Mouse (Mus musculus): Measurements from ENCODE around the gene Pgap1. TPM values are rescaled to one million over a fixed set of nuclear protein-coding genes. Genes with fewer than 3 reads are reported as not detected.

Pgap1 gene
- 1 to 10 TPM; 4.8 to 6.8 TPM for total RNA-seq (2021)

DNA sequence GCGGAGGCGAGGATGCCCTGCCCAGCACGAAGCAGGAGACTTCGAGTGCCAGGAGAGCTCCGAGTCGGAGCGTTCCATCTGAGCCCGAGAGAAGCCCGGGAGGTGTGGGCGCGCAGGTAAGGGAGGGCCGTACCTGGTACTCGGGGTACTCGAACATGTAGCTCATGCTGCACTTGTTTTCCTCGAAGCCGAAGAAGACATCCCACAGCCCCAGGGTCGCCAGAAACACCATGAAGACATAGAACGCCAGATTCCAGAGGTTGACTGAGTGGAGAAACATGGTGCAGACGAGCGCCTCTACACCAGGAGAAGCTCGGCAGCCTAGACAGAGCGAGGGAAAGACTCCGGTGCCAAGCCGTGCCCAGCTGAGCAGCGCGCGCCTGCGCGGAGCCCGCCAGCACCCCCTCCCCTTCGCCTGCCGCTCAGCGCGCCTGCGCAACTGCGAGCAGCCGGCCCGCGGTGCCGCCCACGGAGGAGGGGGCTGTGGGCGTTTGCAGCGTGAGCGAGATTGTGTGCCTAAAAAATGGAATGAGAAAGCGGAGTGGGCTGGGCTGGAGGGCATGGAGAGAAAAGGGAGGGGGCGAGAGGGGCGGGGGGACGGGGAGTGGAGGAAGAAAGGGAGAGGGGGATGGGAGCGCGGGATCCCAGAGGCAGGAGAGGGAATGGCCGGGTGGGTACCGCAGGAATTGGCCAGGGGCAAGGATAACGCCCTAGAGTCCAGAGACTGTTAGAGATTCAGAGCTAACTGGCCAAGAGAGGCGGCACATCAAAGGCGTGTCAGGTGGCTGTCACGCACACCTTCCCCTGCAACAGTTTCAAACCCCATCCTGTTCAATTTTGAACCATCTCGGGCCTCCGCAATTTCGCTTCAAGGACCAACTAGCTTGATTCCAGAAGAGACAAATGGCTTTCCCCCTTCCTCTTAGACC, at the start of gene Pgap1:
Gene Pgap1 (minus strand): TSS at position 384 of the 929 bp plus-strand sequence.
- peak; percentile 88 to 90 for DNase-seq
- intact Hi-C loops (cut with DNase I): no loop called here

DNA sequence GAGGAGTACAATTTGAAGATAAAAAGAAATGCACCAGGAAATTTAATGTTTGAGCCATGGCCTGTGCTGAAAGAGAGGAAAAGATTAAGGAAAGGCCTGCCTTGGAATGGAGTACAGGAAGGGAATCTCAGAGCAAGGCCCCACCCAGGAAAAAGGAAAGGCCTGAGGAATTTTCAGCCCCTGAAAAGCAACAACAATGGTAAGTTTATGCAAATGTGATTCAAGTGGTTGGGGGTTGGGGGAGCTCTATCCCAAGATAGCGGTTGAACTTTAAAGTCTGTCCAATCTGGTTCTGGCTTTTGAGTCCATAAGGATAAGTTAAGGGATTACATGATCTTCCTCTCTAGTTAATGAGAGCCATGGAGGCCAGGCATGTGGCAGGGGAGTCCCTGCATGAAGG, 49.5 kb upstream of the Pgap1 start:
- DNase-seq: no peak
- intact Hi-C loops (cut with DNase I): no loop called here

DNA sequence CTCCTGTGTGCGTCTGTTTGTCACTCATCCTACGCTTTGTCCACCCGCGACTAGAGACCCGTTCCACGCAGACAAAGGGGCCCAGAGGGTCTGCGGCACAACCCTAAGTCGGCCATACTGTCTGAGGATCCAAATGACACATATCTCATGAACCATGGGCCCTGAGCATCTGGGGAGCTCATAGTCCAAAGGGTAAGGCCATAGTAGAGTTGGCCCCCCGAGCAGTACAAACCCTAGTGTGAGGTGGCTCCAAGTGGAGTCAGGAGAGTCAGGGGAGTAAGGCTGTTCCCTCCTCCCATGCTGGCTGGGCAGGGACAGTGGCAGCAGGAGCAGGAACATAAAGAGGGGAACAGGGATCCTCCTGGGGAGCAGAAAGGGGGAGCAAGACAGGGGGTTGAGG, 44.2 kb upstream of the Pgap1 start:
- intact Hi-C loops (cut with DNase I): no loop called here

DNA sequence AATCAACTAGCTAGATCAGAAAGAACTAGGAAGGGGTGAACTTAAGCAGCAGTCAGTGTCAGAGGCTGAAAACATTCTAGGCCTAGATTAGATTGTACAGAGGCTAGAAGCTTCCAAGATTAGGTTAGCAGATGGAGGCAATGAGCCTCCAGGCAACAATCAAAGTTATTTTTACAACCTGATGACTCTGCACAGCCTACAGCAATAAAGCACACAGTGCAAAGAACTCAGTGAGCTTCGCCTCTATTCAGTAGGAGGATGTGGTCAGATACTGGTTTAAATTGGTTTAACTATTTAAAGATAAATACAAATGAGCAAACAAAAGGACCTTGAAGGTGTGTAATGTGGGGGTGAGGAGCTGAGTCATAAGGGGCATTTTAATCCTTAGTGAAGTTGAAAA, 42.8 kb upstream of the Pgap1 start:
- intact Hi-C loops (cut with DNase I): no loop called here
- DNase-seq: no peak

More for the DNA sequence above, 44.2 kb upstream of the Pgap1 start:
- no peak for DNase-seq

DNA sequence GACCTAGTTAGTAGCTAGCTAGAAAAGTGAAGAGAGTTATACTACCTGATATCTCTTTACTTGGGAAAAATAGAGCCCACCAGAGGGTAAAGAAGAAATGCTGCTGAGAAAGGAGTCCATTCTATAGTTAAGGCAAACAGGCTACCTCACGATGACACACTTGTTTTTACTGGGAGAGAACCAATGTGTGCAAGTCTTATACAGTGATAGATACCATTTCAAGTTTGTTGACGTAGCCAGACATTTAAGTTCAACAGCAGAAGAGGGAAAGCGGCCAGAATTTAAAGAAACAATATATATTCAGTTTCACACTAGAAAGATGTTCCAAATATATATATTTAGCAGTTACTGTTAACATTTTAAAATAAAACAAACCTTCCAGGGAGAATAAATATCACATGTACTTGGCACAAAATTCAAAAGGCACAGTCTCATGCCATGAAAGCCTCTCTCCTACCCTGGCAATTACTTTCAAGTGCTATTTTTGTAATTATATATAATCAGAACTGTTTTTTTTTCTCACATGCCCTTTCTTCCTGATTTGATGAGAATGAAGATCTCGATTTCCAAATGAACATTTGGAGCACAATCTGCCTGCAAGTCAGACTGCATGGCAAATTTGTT, 40.2 kb upstream of the Pgap1 start:
- no peak for DNase-seq
- intact Hi-C loops (cut with DNase I): no loop called here

DNA sequence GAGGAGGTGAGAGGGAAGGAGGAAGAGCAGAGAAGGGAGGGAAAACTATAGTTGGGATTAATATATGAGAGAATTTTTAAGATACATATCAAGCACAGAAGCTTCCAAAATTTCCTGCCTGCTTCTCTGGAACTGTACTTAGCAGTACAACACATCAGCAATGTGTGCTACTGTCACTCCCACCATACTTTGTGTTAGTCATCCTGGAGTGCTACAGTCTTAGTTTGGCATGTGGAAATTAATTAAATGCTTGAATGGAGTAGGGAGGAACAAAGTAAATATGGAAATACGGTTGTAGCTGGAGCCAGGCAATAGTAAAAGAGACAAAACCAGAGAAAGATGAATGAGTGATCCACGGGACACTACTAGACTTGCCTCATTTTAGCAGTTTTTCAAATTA, 38.7 kb upstream of the Pgap1 start:
- no peak for DNase-seq
- intact Hi-C loops (cut with DNase I): no loop called here

DNA sequence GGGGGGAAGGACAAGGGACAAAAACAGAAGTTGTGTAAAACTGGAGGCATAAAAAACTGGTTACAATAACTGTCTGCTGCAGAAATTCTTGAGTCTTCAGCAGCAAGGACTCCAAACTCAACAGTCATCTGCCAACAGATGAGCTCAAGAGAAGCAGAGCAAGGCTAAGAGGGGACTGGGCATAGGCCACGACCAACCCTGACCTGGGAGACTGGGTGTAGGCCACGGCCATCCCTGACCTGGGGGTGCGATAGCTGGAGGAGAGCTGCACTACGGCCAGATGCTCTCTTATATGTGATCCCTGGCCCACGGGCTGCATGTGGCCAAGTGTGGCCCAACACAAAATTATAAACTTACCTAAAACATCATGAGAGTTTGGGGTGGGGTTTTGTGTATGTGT, 29.6 kb upstream of the Pgap1 start:
- DNase-seq: no peak
- intact Hi-C loops (cut with DNase I): no loop called here

DNA sequence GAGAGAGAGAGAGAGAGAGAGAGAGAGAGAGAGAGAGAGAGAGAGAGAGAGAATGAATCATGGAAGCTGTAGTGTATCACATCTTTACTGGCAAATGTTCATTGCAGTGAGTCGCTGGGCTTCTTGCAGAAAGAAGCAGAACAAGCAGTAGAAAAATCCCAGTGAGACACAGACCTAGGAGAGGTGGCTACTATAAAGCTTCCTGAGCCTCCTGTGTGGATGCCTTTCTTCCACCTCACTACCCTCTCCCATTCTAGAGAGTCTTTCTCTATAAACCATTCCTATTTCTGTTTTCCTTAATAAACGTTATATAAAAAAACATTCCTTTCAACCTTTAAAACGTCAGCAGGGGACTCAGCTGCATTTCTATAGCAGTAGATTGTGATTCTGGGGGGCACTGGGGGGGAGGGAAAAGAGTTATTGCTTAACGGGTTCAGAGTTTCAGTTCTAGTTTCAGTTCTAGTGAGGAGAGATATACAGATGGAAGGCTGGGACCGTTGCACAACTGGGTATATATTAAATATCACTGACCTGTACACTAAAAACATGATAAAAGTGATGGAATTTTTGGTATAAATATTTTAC, 28.6 kb upstream of the Pgap1 start:
- intact Hi-C loops (cut with DNase I): no loop called here
- no peak for DNase-seq

DNA sequence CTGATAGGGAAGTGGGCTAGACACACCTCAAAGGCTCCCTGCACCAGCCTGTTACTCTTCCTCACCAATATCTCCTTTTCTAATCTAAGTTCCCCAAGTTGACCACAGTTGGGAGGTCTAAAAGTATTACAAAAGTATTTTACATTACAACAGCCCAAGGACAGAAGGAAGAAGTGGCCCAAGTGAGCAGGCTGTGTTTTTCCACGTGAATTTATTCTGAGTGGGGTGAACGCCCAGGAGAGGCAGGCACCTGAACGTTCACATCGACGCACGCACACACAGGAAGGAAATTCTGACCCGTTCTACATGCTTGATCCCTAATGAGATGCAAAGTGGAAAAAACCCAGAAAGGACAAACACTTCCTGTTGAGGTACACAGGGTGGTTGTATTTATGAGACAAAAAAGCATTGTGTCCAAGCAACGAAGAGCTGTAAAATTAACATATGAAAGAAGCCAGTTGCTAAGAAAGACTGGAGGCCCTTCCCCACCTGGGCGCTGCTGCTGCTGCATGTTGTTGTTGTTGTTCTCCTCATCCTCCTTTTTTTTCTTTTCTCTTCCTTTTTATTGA, 27.9 kb upstream of the Pgap1 start:
- intact Hi-C loops (cut with DNase I): no loop called here
- no peak for DNase-seq

DNA sequence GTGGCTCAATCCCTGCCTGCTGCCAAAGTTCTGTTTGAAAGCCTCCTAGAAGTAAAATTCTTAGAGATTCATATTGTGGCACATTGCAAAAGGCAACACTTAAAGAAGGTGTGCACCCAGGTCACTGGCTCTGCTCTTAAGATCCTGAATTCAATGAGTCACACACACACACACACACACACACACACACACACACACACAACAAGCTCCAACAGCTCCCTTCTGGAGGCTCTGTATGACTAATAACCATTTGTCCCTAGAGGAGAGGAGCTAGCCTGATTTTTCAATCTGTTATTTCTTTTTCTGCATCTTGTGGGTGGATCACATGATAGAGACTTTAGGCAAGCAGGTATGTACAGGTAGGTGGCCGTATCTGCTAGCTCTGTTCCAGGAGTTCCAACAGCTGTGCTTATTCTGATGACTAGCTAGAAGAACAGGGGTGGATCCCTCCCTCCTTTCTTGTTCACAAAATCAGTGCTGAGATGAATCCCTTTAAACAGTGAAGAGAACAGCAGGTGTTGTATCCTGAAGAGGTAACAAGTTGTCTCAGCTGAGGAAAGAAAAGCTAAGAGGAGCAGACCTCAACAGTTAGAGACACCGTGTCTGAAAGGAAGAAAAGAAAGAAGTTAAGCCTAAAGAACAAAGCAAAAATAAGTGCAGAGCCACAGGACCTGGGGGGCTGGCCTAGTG, 27.2 kb upstream of the Pgap1 start:
- no peak for DNase-seq
- intact Hi-C loops (cut with DNase I): no loop called here

DNA sequence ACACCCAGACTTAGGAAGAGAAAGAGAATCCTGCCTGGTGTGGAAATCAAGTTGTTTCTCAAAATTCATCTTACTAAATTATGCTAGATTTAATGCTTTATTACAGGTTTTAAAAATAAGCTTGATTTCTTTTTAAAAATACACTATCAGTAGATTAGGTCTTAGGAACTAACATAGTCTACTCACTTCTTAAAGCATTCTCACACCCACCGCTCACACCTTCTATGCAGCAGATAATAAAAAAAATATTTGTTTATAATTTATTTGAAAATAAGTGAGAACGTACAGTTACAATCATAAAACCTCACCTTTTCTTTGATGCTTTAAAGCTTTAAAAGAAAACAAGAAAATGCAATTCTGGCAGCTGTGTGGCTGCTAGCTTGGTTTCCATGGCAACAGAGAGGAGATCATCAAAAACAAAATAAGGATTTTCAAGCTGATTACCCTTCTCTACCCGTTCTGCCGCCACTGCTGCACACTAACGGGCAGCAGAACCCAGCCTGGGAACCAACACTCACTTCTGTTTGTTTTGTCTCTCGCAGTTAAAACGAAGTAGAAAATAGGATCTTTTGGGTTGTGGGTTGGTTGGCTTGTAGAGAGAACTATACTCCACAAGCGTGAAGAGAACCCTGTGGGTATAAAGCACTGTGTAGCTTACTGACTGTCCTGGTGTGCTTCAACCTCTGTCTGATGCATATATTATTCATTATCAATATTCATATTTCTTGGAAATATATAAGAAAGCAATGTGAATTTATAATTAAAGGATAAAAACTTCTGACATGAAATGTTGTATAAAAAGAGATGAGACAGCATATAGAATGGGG, 21.1 kb upstream of the Pgap1 start:
- no peak for DNase-seq
- intact Hi-C loops (cut with DNase I): no loop called here

DNA sequence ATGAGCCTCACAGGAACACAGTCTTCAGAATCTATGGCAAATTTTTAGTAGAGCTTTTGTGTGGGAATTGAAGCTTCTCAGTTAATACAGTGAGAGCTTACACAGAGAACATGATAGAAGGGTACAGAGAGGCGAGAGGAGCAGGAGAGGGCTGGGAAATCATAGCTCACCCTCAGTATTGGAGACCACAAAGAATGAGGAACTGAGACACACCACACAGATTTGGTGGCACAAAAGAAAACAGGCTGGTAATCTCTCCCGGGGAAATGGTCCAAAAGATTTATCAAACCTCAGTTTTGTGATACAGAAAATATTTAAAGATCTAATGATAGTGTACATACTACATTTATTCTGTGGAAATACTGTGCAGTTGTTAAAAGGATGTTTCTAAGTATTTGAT, 11.6 kb upstream of the Pgap1 start:
- no peak for DNase-seq
- intact Hi-C loops (cut with DNase I): no loop called here

DNA sequence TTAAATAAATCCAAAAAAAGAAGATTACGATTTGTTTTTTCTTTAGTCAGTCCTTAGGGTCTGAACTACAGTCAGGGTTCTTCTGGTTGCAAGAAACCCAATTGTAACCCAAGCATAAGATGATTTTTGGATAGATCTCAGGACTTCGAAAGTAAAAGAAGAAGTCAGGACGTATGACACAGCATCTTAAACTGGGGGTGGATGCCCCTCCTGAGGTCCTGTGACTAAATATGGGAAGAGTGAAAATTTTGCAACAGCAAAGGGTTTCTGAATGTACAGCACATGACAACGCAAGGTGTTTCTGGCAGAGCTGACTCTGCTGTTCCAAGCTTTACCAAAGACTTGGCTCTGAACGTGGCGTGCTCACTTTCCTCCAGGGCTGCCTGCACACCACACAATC, 6.4 kb upstream of the Pgap1 start:
- no peak for DNase-seq

DNA sequence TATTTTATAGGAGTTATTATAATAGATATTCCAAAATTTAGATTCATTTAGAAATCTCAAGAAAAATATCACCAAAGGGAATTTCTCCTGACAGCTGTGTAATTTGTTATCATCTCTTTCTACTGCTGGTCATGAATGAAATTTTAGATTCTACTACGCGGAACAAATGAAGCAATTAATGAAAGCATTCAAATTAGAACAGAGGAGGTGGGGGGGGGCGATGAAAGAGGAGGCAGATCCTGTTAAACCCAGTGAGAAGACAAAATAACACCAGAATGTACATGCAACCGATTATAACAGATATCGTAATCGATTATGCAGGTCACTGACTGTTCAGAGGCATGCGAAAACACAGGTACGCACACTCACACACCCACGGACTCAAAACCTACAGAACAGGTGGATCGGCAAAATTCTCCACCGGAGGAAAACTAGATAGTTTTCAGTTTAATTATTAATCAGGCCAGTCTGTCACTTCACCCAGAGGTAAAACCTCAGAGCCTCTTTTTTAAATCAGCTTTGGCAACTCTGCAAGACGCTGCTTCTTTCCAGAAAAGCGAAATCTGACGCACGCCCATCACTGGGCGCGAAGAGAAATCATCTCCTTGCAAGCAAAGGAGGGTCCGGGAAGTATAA, 780 bp downstream of the Pgap1 start:
- intact Hi-C loops (cut with DNase I): no loop called here
- no peak for DNase-seq

More for the DNA sequence above, 6.4 kb upstream of the Pgap1 start:
- intact Hi-C loops (cut with DNase I): no loop called here

DNA sequence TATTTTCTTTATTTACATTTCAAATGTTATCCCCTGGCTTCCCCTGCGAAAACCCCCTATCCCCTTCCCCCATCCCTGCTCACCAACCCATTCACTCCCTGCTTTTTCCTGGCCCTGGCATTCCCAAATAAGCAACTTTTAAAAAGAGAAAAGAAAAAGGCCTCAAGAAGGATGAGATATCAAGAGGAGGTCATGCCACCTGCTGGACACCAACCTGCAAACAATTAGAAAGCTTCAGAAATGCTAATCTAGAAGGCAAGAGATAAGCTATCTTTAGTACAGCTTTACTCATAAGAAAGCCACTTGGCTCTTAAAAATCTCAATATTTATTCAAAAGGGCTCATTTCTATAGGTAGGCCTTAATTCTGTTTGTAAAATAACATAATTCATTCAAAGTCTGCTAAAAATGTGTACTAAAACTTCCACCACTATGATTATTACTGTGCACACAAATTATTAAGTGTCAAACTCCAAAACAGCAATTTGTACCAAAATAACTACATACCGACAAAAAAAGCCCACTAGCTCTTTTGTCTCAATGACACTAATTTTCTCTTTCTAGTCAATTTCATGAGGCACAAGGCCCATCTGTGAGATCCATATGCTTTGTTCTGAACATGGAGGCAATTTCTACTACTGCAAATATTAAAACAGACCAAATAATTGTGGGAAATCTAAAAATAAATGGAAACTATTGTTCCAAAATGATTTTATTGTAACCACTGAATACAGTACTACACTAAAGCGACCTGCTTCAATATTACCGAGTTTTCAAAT, 1.9 kb downstream of the Pgap1 start:
- no peak for DNase-seq
- intact Hi-C loops (cut with DNase I): no loop called here

DNA sequence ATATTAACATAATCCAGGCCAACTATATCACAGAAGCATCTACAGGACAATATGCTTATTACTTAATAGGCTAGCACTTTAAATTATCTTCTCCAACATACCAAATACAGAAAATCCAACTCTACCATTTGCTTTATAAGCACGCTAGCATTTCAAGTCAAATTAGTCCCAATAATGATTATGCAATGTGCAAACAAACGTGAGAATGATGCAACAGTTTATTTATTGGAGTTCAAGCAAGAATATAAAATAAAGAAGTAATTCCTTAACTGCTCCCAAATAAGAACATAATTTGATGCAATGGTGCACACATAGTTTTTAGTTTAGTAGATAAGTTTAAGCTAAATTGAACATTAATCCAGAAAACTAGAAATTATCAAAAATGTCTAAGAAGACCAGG, 4.9 kb downstream of the Pgap1 start:
- intact Hi-C loops (cut with DNase I): no loop called here
- no peak for DNase-seq

DNA sequence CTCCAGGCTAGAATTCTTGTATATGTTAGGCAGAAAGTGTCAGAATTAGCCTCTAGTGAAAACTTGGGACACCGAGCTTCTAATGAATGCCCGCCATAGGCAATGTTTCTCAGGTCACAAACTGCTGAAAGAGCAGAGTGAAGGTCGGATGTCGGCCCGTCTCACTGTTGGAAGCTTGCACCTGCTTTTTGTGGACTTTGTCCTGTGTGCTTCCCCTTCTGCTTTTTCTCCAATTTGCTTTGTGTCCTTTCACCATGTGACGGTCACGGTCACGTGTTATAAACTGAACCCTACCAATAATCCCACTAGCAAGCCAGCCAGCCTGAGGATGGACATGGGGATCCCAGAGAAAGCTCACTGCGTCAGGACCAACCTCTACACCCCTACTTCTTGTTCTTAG, 12.3 kb downstream of the Pgap1 start:
- DNase-seq: no peak
- intact Hi-C loops (cut with DNase I): no loop called here

DNA sequence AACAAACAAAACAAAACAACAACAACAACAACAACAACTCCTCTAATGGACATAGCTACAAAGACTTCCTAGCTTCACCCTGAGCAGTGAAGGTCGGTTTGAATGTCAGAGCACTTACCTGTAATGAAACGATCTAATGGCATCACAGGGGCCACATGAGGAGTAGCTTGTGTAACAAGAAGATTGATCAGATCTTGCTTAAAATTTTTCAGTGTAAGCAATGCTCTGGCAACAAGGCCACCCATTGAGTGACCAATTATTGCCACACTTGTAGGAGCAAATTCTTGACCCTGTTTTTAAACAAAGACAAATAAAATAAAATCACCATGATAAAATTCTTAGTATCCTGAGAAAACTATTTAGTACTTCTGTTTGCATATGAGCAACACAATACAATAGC, 14.6 kb downstream of the Pgap1 start:
- intact Hi-C loops (cut with DNase I): no loop called here
- DNase-seq: no peak

DNA sequence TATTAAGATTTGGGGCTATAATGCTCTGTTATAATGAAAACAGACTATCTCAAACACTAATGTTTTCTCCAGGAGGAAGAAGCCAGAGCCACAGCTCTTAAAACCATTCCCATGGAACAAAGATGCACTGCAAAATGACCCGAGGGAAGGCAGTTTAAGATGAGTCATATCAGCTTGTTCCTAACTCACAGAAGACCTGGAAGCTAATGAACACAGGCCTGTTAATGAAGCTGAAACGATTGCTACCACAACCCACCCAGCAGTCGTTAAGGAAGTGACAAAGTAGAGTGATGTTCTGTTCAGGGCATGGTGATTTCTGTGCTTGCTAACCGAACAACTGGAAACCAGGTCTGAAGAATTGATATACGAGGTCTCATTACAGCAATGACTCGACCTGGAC, 26.3 kb downstream of the Pgap1 start:
- intact Hi-C loops (cut with DNase I): no loop called here
- no peak for DNase-seq
